Mouse (Mus musculus) urinary bladder, adult 18-20 months (tissue): ENCODE data around the gene Ddx51.

Experiments used
- DNase-seq, 2 experiments: peaks; one replicate each; pipeline ENCODE4 v3.0.0; 2022; ENCODE audit warnings: low spot score in 2 of 2, mixed read lengths in 2 of 2

The Ddx51 gene

GRCm38 (mm10) chr5:110652719-110653648 is at the start of gene Ddx51, which contains the start of gene Noc4l:
Gene Ddx51 (plus strand): TSS chr5:110653451.
Gene Noc4l (minus strand): TSS chr5:110653417.
- peak; percentile 87 to 92 for DNase-seq

- no peak for DNase-seq
Observed at GRCm38 (mm10) chr5:110604311-110604710, 48.9 kb upstream of the Ddx51 start.

- DNase-seq, result no peak
Observed at GRCm38 (mm10) chr5:110605531-110606221, 47.6 kb upstream of the Ddx51 start.

GRCm38 (mm10) chr5:110607767-110608166 is 45.5 kb upstream of the Ddx51 start:
- DNase-seq, result no peak

GRCm38 (mm10) chr5:110608336-110608735 is 44.9 kb upstream of the Ddx51 start:
- DNase-seq, result no peak

GRCm38 (mm10) chr5:110608941-110609340 is 44.3 kb upstream of the Ddx51 start:
- DNase-seq, result no peak

- DNase-seq, result no peak
Observed at GRCm38 (mm10) chr5:110609425-110609824, 43.8 kb upstream of the Ddx51 start.

- DNase-seq, result no peak
Observed at GRCm38 (mm10) chr5:110609868-110610267, 43.4 kb upstream of the Ddx51 start.

GRCm38 (mm10) chr5:110610484-110610883 is 42.8 kb upstream of the Ddx51 start:
- DNase-seq, result no peak

- no peak for DNase-seq
Observed at GRCm38 (mm10) chr5:110611435-110612158, 41.7 kb upstream of the Ddx51 start.

GRCm38 (mm10) chr5:110619226-110619625 is 34.0 kb upstream of the Ddx51 start:
- no peak for DNase-seq

GRCm38 (mm10) chr5:110624319-110624718 is 28.9 kb upstream of the Ddx51 start:
- no peak for DNase-seq

GRCm38 (mm10) chr5:110627351-110627750 is 25.9 kb upstream of the Ddx51 start:
- no peak for DNase-seq

- DNase-seq, result no peak
Observed at GRCm38 (mm10) chr5:110628156-110628555, 25.1 kb upstream of the Ddx51 start.

- no peak for DNase-seq
Observed at GRCm38 (mm10) chr5:110629525-110630120, 23.6 kb upstream of the Ddx51 start.

- no peak for DNase-seq
Observed at GRCm38 (mm10) chr5:110635951-110636707, 17.1 kb upstream of the Ddx51 start.

GRCm38 (mm10) chr5:110638306-110639074 is 14.8 kb upstream of the Ddx51 start:
- DNase-seq, result no peak

- DNase-seq, result peak; percentile 30 to 32
Observed at GRCm38 (mm10) chr5:110639459-110639858, 13.8 kb upstream of the Ddx51 start.

- no peak for DNase-seq
Observed at GRCm38 (mm10) chr5:110646377-110646776, 6.9 kb upstream of the Ddx51 start.

GRCm38 (mm10) chr5:110653686-110654085 is 435 bp downstream of the Ddx51 start:
- no peak for DNase-seq
